Mouse (Mus musculus) mouse trophoblast stem cell (cell line): ENCODE data around the gene Rnf10.

Source experiments
- in situ Hi-C, 2 experiments: fragments of 300-500 bp; cut with MseI, MboI; formaldehyde crosslinking; loops; 2 replicates in 1 of 2; 3 replicates in 1 of 2; pipeline ENCODE4 v1.15.1; 2025

Rnf10 gene

DNA sequence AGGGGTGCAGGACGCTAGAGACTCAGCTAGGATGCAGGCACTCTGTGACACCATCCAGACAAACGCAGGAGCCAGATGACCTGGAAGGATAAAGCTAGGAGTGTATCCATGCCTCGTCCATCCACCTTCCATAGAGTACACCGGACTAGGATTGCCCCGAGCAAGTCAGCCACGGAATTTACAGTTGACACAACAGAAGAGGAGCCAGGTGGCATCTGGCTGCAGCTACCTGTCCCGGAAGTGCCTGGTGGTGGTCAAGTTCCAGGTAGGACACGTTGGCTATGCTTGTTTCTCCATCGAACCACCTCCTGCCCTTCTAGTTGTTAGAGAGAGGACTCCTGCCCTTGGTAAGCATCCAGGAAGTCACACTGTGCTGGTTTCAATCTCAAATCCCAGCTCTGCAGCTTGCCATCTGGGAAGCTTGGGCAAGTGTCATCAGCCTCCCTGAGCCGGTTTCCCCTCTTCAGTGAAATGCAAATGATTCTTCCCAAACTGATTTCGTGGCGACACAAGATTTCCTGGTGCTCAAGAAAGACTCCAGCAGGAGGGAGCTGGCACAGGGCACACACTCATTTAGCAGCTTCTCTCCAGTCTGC lies 78.0 kb downstream of the Rnf10 start:
- in situ Hi-C loops: no loop called here

DNA sequence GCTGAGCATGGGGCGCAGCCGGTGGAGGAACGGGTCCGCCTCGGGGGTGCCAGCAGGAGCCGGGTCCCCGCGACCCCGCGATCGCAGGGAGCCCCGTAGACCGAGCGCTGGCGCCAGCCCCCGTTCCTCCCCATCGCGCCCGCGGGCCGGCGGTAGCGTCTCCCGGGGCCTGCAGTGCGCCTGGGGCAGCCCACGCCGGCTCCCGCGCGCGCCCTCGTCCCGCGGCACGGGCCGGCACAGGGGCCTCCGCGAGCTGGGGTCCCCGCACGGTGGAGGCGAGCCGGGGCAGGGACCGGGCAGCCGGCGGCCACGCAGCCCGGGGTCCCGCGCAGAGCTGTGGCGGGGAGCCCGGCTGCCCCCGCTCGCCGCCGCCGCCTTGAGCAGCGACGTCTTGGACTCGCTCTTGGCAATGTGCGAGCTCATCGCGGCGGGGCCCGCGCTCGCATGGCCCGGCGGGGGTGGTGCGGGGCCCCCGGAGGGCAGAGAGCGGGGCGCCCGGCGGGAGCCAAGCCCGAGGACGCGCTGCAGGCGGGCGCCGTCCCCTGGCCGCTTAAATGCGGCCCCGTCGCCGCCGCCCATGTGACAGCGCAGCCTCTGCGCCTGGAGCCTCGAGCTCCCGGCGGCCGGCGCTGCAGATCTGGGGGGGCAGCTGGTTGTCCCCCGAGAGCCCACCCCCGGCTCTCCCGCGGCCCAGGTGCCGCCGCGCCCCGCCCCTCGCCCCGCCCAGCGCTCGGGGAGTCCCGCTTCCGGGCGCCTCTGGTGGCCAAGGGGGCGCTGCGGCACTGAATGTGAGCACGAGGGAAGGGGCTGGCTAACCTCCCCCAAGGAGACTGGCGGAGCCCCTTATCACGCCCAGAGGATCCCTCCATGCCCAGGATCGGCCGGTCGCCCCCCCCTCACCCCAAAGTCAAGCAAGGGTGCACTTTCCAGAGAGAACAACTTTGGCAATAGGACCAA lies 78.8 kb downstream of the Rnf10 start, which contains the start of gene Cabp1:
TSS of gene Cabp1 (minus strand) at position 713 of the 957 bp plus-strand sequence.
- in situ Hi-C loops: no loop called here

- in situ Hi-C loops: no loop called here
Observed at GRCm38 (mm10) chr5:115193226-115193625, 79.5 kb downstream of the Rnf10 start.

DNA sequence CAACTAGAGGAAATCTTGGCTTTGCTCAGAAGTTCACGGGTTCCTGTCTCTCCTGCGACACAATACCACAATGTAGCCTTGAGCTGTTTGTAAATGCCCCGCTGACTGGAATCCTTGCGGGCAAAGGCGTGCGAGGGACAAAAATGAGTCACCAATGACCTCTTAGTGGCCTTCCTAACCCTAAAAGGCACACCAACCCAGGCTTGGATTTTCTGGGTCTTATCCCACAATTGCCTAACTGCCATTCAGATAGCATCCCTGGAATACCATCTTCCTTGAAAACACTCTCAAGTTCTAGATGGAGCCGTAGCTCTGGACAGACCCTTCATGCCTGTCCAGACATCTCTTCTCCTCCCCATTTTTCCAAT lies 79.9 kb downstream of the Rnf10 start:
- in situ Hi-C loops: no loop called here

DNA sequence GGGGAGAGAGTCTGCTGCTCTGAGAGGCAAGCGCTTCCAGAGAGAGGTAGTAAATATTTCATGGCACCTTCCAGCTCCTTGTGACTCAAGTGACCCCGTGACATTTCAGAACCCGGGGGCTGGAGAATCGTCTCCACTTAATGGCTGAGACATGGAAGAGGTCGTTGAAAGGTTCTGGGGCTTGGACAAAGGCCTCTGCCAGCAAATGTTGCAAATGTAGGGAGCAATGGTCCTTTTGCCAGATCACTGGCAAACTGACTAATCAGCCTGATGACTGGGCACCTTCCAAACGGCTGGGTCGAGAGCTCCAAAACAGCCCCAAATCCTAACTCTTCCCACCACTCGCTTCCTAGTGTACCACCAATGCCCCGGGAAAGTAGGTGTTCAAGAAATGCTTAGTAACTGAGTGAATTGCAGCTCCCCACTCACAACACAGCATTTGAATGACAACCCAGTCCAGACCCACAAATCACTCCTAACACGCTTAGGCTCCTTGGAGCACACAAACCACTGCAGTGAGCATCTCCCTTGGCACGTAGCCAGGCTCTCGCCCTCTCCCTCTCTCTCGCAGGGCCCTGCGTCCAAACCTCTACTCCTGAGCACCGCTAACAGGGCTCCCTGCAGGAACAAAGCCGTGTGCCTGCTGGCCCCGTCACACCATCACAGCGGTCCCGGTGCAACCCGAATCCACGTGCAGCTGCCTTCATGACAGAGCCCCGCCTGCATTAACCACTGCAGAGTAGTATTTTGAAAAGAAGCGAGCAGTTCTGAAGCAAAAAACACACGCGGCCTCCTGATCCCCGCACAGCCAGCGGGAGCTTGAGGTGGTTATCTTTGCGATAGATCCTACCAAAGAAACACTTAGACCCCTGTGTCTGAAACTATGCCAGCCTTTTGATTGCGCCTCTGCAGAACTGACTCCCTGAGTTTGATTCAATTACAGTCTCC lies 80.5 kb downstream of the Rnf10 start:
- in situ Hi-C loops: no loop called here
